Mouse (Mus musculus) olfactory bulb, adult 2 months (tissue): ENCODE measurements around the gene Pgm1.

Source experiments
- CTCF ChIP-seq: fragments of 200-500 bp; IDR thresholded peaks from 2 replicates; pipeline ENCODE4 v1.5.1; 2012; ENCODE audit warnings: low read depth, mild to moderate bottlenecking, low read length, moderate library complexity; ENCODE audit not compliant: insufficient read depth
- POLR2A ChIP-seq: fragments of 200-500 bp; IDR thresholded peaks from 2 replicates; pipeline ENCODE4 v1.6.1; 2012; ENCODE audit warnings: mild to moderate bottlenecking, low read depth, low read length, moderate library complexity; ENCODE audit not compliant: insufficient read depth

- TF ChIP-seq CTCF (no peak), POLR2A (no peak)
Measured at GRCm38 (mm10) chr4:99955396-99955795, 26.2 kb downstream of the Pgm1 start.
